Mouse (Mus musculus): ENCODE measurements at regions not wholly inside any gene's neighbourhood (a gene's known extent, or its start where the extent isn't known, plus 50 kb on each side); places are given as distances from the start of the nearest gene placed in this dataset.
A peak's percentile ranks its signal among the peaks of the same experiment; 100 is the strongest.

DNA sequence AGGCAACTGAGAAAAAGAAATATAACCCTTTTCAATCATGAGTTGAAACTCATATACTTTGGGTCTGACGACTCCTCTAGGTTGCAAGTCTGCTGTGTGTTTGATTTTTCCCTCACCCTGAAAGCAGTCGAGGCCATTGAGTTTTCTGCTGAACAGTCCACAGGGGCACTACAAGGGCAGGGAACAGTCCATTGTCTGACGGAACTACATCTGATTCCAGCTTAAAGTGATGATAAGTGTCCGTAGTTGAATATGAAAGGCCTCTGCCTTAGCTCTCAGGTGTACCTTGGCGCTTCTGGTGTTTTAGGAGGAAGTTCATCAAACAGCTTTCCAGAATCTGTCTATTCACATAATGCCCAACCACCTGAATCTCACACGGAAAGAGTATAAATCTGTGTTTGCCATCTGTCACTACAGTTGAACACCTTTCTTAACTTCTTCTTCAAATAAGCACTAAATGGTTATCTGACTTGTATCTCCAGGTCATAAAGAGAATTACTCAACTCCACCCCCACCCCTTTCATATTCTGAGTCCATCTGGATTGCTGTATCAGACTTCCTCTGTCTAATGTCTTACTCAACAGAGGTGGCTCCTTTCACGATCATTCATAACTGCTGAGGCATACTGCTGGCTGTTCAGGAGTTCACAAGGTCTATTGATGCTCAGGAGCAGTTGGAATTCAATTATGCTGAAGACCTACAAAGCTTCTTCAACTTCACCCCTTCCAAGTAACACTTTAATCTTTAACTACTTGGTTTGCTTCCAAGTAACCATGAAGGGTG, 527.6 kb upstream of the Pou3f3 start:
- no peak overlapping the region for H3K9ac ChIP-seq (ENCODE audit: low read length)
- 72% methylated on average over 7 of the region's 7 CpGs for WGBS
- no peaks in the 10 kb centered on the region for H3K9me3 ChIP-seq (replicated peaks; ENCODE audit: control insufficient read depth, low read length)
- H3K27ac ChIP-seq (ENCODE audit: low read length): no peak overlapping the region
- H3K4me1 ChIP-seq (ENCODE audit: control insufficient read depth, insufficient read depth, low read length): no peaks in the 10 kb centered on the region
- no peaks in the 10 kb centered on the region for H3K27me3 ChIP-seq (ENCODE audit: control insufficient read depth, insufficient read depth, low read length)
- no peaks in the 10 kb centered on the region for H3K36me3 ChIP-seq (ENCODE audit: control insufficient read depth, insufficient read depth, low read length)
- no peak overlapping the region for H3K4me3 ChIP-seq (replicated peaks; ENCODE audit: low read length)
- no peak for ATAC-seq (ENCODE audit: insufficient read depth, low FRiP score)
- H3K4me2 ChIP-seq (ENCODE audit: low read depth, low read length): no peak overlapping the region

DNA sequence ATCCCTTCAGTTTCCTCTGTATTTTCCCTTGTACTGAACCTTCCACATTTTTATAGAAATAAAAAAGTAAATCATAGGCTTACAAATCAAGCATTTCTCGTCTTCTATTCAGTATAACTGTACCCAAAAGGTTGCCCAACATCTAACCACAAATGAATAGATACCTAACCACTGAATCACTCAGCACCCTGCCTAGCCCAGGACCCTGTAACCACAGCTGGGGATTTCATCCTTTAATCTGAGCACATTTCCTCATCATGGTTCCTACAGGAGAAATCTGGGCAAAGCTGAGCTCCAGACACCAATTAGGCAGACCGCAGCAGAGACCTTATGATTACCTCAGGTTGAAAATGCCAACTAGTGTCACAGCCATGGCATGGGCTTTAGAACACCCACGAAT, 526.1 kb upstream of the Pou3f3 start:
- no peak overlapping the region for H3K4me2 ChIP-seq (ENCODE audit: low read depth, low read length)
- no peak for ATAC-seq (ENCODE audit: insufficient read depth, low FRiP score)
- H3K4me1 ChIP-seq (ENCODE audit: control insufficient read depth, insufficient read depth, low read length): no peaks in the 10 kb centered on the region
- H3K27ac ChIP-seq (ENCODE audit: low read length): no peak overlapping the region
- H3K9ac ChIP-seq (ENCODE audit: low read length): no peak overlapping the region
- H3K9me3 ChIP-seq (replicated peaks; ENCODE audit: control insufficient read depth, low read length): no peaks in the 10 kb centered on the region
- no peaks in the 10 kb centered on the region for H3K36me3 ChIP-seq (ENCODE audit: control insufficient read depth, insufficient read depth, low read length)
- H3K27me3 ChIP-seq (ENCODE audit: control insufficient read depth, insufficient read depth, low read length): no peaks in the 10 kb centered on the region
- no peak overlapping the region for H3K4me3 ChIP-seq (replicated peaks; ENCODE audit: low read length)
- 83% methylated on average over 3 of the region's 3 CpGs for WGBS

DNA sequence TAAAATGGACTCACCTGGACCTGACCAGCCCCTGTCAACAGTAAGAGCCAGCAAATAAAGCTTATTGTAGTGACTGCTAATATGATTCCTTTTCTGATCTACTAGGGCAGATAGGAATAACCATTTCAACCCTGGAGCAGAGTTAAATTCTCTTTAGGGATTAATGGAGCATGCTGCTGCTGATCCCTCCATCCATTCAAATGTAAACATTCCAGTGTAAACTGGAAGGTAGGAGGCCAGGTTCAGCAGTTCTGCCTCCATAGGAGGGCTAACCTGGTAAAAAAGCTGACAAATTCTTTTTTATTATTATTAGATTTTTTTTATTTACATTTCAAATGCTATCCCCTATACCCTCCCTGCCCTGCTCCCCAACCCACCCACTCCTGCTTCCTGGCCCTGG, 509.3 kb upstream of the Pou3f3 start:
- Histone ChIP-seq H3K4me1 (ENCODE audit: control insufficient read depth, insufficient read depth, low read length) (no peaks in the 10 kb centered on the region), H3K36me3 (ENCODE audit: control insufficient read depth, insufficient read depth, low read length) (no peaks in the 10 kb centered on the region), H3K27me3 (ENCODE audit: control insufficient read depth, insufficient read depth, low read length) (no peaks in the 10 kb centered on the region), H3K27ac (ENCODE audit: low read length) (no peak overlapping the region), H3K9me3 (replicated peaks; ENCODE audit: control insufficient read depth, low read length) (no peaks in the 10 kb centered on the region), H3K9ac (ENCODE audit: low read length) (no peak overlapping the region), H3K4me2 (ENCODE audit: low read depth, low read length) (no peak overlapping the region), H3K4me3 (replicated peaks; ENCODE audit: low read length) (no peak overlapping the region)
- ATAC-seq (ENCODE audit: insufficient read depth, low FRiP score): no peak

DNA sequence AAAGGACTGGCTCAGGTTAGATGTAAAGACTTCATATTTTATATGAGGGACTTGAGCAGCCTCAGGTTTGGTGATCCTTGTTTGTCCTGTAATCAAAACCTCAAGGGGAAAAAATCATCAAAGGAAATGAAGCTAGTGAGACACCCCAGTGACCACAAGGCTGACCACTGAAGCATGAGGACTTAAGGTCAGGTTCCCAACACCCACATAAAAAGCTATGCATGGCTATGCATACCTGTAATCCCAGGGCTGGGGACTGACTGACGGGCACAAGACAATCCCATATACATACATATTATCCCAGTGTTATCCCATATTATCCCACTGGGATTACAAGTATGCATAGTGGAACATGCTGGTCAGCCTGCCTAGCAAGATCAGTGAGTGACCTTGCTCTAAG, 467.5 kb upstream of the Pou3f3 start:
- Histone ChIP-seq H3K9me3 (replicated peaks; ENCODE audit: control insufficient read depth, low read length) (no peaks in the 10 kb centered on the region), H3K4me2 (ENCODE audit: low read depth, low read length) (no peak overlapping the region), H3K9ac (ENCODE audit: low read length) (no peak overlapping the region), H3K27me3 (ENCODE audit: control insufficient read depth, insufficient read depth, low read length) (no peaks in the 10 kb centered on the region), H3K27ac (ENCODE audit: low read length) (no peak overlapping the region), H3K4me1 (ENCODE audit: control insufficient read depth, insufficient read depth, low read length) (no peaks in the 10 kb centered on the region), H3K4me3 (replicated peaks; ENCODE audit: low read length) (no peak overlapping the region), H3K36me3 (ENCODE audit: control insufficient read depth, insufficient read depth, low read length) (no peaks in the 10 kb centered on the region)
- WGBS: 82% methylated on average over 1 of the region's 1 CpGs
- no peak for ATAC-seq (ENCODE audit: insufficient read depth, low FRiP score)

DNA sequence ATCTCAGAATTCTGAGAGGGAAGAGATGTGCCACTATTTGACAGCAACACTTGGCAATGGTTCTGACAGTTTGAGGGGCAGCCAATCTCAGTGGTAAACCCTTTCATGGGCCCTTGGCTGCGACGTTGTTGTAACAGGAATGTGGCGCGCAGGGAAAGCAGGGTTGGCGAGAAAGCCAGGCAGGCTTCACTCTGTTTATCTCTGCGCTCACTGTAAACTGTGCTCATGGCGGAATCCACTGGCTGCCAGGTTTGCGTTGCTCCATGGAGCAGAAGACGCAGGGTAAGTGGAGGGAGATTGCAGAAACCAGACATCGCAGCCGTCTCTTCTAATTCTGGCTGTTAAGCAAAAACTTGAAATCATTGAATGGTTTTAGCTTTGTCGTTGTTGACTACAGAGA, 465.9 kb upstream of the Pou3f3 start:
- no peaks in the 10 kb centered on the region for H3K36me3 ChIP-seq (ENCODE audit: control insufficient read depth, insufficient read depth, low read length)
- WGBS: 47% methylated on average over 12 of the region's 12 CpGs
- ATAC-seq (ENCODE audit: insufficient read depth, low FRiP score): no peak
- peak overlapping the region; percentile 35 for H3K4me2 ChIP-seq (ENCODE audit: low read depth, low read length)
- H3K9ac ChIP-seq (ENCODE audit: low read length): no peak overlapping the region
- no peaks in the 10 kb centered on the region for H3K27me3 ChIP-seq (ENCODE audit: control insufficient read depth, insufficient read depth, low read length)
- H3K4me1 ChIP-seq (ENCODE audit: control insufficient read depth, insufficient read depth, low read length): no peaks in the 10 kb centered on the region
- H3K27ac ChIP-seq (ENCODE audit: low read length): no peak overlapping the region
- H3K9me3 ChIP-seq (replicated peaks; ENCODE audit: control insufficient read depth, low read length): no peaks in the 10 kb centered on the region
- no peak overlapping the region for H3K4me3 ChIP-seq (replicated peaks; ENCODE audit: low read length)

DNA sequence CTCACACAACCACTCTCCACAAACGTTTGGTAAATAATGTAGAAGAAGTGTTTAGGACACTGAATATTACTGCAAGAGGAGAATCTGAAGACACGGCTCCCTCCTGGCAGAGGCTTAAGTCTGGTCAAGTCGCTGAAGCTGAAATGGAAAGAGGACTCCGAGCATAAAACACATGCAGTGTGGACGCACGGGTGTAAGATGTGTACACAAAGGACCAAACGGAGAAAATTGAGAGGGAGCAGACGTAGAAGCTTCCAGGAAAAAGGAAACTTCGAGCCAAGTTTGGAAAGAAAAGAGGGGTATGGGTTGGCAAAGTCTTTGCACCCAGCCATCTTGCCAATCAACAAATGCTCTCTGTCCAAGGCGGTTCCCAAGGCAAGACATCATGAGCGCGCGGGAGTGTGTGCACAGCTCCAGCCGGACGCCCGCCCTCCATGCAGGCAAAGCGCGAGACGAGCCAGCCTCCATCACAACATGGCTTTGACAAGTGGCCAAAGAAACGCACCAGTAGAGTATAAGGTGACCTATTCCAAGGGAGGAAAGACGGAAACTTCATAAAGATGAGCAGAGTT, 465.0 kb upstream of the Pou3f3 start:
- Histone ChIP-seq H3K4me3 (replicated peaks; ENCODE audit: low read length) (no peak overlapping the region), H3K4me1 (ENCODE audit: control insufficient read depth, insufficient read depth, low read length) (no peaks in the 10 kb centered on the region), H3K9me3 (replicated peaks; ENCODE audit: control insufficient read depth, low read length) (no peaks in the 10 kb centered on the region), H3K36me3 (ENCODE audit: control insufficient read depth, insufficient read depth, low read length) (no peaks in the 10 kb centered on the region), H3K27ac (ENCODE audit: low read length) (no peak overlapping the region), H3K27me3 (ENCODE audit: control insufficient read depth, insufficient read depth, low read length) (no peaks in the 10 kb centered on the region), H3K4me2 (ENCODE audit: low read depth, low read length) (no peak overlapping the region), H3K9ac (ENCODE audit: low read length) (no peak overlapping the region)
- 81% methylated on average over 21 of the region's 21 CpGs for WGBS
- no peak for ATAC-seq (ENCODE audit: insufficient read depth, low FRiP score)

DNA sequence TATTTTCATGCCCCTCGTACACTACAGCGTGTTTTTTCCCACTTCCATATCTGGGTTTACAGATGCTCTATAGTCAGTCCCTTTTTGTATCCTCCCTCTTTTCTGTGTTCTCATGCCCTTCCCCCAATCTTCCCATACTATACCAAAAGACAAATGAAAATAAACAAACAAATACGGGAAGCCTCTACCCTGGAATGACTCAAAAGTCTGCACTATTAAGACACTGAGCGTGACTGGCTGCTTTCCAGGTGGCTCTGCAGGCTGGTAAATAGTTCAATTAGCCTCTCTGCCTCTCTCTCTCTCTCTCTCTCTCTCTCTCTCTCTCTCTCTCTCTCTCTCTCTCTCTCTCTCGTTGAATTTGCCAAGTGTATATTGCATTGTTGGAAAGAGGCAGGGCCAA, 464.5 kb upstream of the Pou3f3 start:
- no peaks in the 10 kb centered on the region for H3K36me3 ChIP-seq (ENCODE audit: control insufficient read depth, insufficient read depth, low read length)
- H3K4me3 ChIP-seq (replicated peaks; ENCODE audit: low read length): no peak overlapping the region
- no peaks in the 10 kb centered on the region for H3K9me3 ChIP-seq (replicated peaks; ENCODE audit: control insufficient read depth, low read length)
- no peak overlapping the region for H3K9ac ChIP-seq (ENCODE audit: low read length)
- no peak overlapping the region for H3K4me2 ChIP-seq (ENCODE audit: low read depth, low read length)
- H3K27me3 ChIP-seq (ENCODE audit: control insufficient read depth, insufficient read depth, low read length): no peaks in the 10 kb centered on the region
- H3K27ac ChIP-seq (ENCODE audit: low read length): no peak overlapping the region
- ATAC-seq (ENCODE audit: insufficient read depth, low FRiP score): no peak
- 56% methylated on average over 5 of the region's 5 CpGs for WGBS
- no peaks in the 10 kb centered on the region for H3K4me1 ChIP-seq (ENCODE audit: control insufficient read depth, insufficient read depth, low read length)

DNA sequence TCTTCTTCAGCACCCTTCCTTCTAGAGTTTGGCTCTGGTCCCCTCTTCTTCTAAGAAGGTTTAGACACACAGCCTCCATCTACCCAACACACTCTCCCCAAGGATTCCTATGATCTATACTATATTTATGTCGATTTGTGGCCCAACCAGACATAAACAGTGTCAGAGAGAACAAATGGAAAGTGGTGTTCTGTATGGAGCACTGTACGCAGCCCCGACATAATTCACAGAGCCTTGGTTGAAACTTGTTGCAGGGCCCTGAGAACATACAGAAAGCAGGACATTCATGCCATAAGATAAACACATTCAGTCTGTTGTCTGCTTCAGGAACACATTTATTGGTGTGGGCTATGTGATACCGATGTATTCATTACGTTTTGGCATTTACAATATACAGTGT, 463.7 kb upstream of the Pou3f3 start:
- ATAC-seq (ENCODE audit: insufficient read depth, low FRiP score): no peak
- H3K4me2 ChIP-seq (ENCODE audit: low read depth, low read length): no peak overlapping the region
- H3K27ac ChIP-seq (ENCODE audit: low read length): no peak overlapping the region
- H3K4me3 ChIP-seq (replicated peaks; ENCODE audit: low read length): no peak overlapping the region
- H3K36me3 ChIP-seq (ENCODE audit: control insufficient read depth, insufficient read depth, low read length): no peaks in the 10 kb centered on the region
- H3K9me3 ChIP-seq (replicated peaks; ENCODE audit: control insufficient read depth, low read length): no peaks in the 10 kb centered on the region
- no peaks in the 10 kb centered on the region for H3K27me3 ChIP-seq (ENCODE audit: control insufficient read depth, insufficient read depth, low read length)
- no peak overlapping the region for H3K9ac ChIP-seq (ENCODE audit: low read length)
- WGBS: 52% methylated on average over 5 of the region's 5 CpGs
- no peaks in the 10 kb centered on the region for H3K4me1 ChIP-seq (ENCODE audit: control insufficient read depth, insufficient read depth, low read length)

DNA sequence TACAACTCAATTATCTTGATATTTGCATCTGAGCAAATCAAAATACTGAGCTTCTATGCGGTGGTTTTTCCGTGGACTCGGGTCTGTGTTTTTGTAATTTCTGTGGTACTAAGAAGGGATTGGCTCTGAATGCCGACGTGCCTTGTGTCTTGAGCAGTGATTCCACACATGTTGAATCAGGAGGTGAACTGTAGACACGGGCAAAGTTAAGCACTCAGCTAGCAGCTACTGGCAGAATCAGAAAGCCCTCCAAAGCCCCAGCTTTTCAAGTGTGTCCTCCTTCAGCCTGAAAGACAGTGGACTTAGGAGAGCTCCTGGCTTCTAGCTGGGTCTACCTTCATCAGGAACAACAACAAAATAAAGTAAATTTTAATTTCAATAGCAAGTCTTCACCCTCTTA, 462.9 kb upstream of the Pou3f3 start:
- 86% methylated on average over 6 of the region's 6 CpGs for WGBS

More for the DNA sequence above, 462.9 kb upstream of the Pou3f3 start:
- no peaks in the 10 kb centered on the region for H3K27me3 ChIP-seq (ENCODE audit: control insufficient read depth, insufficient read depth, low read length)
- H3K36me3 ChIP-seq (ENCODE audit: control insufficient read depth, insufficient read depth, low read length): no peaks in the 10 kb centered on the region
- no peaks in the 10 kb centered on the region for H3K9me3 ChIP-seq (replicated peaks; ENCODE audit: control insufficient read depth, low read length)
- H3K4me1 ChIP-seq (ENCODE audit: control insufficient read depth, insufficient read depth, low read length): no peaks in the 10 kb centered on the region
- H3K9ac ChIP-seq (ENCODE audit: low read length): no peak overlapping the region
- no peak overlapping the region for H3K4me2 ChIP-seq (ENCODE audit: low read depth, low read length)
- no peak overlapping the region for H3K27ac ChIP-seq (ENCODE audit: low read length)
- no peak for ATAC-seq (ENCODE audit: insufficient read depth, low FRiP score)
- no peak overlapping the region for H3K4me3 ChIP-seq (replicated peaks; ENCODE audit: low read length)

Data from stomach, embryonic 16.5 days (tissue).